16 mouse cellular contexts compared by ENCODE assay signal in genomic region chr1:52328507-52328906, GRCm38 (mm10).
DNase-seq lines count a peak whose midpoint lies in the region; ATAC-seq and TF ChIP-seq lines count a peak whose summit lies in the region.
"Had no signal": no experiment of that assay in that cellular context is flagged by ENCODE, and none has a peak within 500 bp of the region (broad histone marks: within the 10 kb centered on the region; RNA-seq: fewer than 3 reads in every experiment).

No protein-coding gene starts in this region.

- 0 out of 2 replicates have a peak, but pooled peaks have one; percentile 11 for TF ChIP-seq CTCF in heart, postnatal 0 days (IDR thresholded peaks at IDR 0.05; ENCODE audit: low read depth)
- TF ChIP-seq CTCF in thymus, adult 2 months (IDR thresholded peaks at IDR 0.05; ENCODE audit: borderline replicate concordance, control insufficient read depth, extremely low read depth, insufficient read depth, low read length, poor library complexity), result no peak

- H3K4me1 ChIP-seq in heart, postnatal 0 days (ENCODE audit: control insufficient read depth, insufficient read depth), result no peaks in the 10 kb centered on the region
- H3K4me1 ChIP-seq in thymus, adult 2 months (replicated peaks; ENCODE audit: control insufficient read depth, insufficient read depth, low read length), result no peaks in the 10 kb centered on the region
- H3K4me1 ChIP-seq in forebrain, embryonic 11.5 days (replicated peaks; ENCODE audit: control insufficient read depth, insufficient read depth, low read length), result no peaks in the 10 kb centered on the region
- H3K4me1 ChIP-seq in midbrain, embryonic 16.5 days (ENCODE audit: control insufficient read depth, insufficient read depth, low read length), result no peaks in the 10 kb centered on the region
- H3K4me1 ChIP-seq: neural tube, embryonic 12.5 days had no signal

- intact Hi-C loops in heart, postnatal 25 days (cut with DNase I), result no loop called here

- TF ChIP-seq EP300 in heart, postnatal 0 days (IDR thresholded peaks at IDR 0.05; ENCODE audit: low read depth), result no peak

- H3K9me3 ChIP-seq in heart, postnatal 0 days (replicated peaks; ENCODE audit: control insufficient read depth, low read length), result no peaks in the 10 kb centered on the region
- H3K9me3 ChIP-seq in forebrain, embryonic 11.5 days (ENCODE audit: control insufficient read depth, low read length), result no peaks in the 10 kb centered on the region
- H3K9me3 ChIP-seq in midbrain, embryonic 16.5 days (replicated peaks; ENCODE audit: control insufficient read depth, low read length, poor library complexity, severe bottlenecking), result no peaks in the 10 kb centered on the region
- H3K9me3 ChIP-seq: forebrain, embryonic 13.5 days; neural tube, embryonic 12.5 days had no signal

- H3K27ac ChIP-seq in heart, postnatal 0 days (ENCODE audit: low read depth), result no peak overlapping the region
- no peak overlapping the region for H3K27ac ChIP-seq in thymus, adult 2 months (ENCODE audit: control insufficient read depth, insufficient read depth, low read length)
- no peak overlapping the region for H3K27ac ChIP-seq in forebrain, embryonic 11.5 days (ENCODE audit: low read depth, low read length)
- no peak overlapping the region for H3K27ac ChIP-seq in midbrain, embryonic 16.5 days (ENCODE audit: low read length)
- H3K27ac ChIP-seq: forebrain, embryonic 13.5 days; neural tube, embryonic 12.5 days had no signal

- no peak overlapping the region for H3K9ac ChIP-seq in heart, postnatal 0 days (replicated peaks; ENCODE audit: low read depth, low read length)
- H3K9ac ChIP-seq in forebrain, embryonic 11.5 days (ENCODE audit: low read length), result no peak overlapping the region
- H3K9ac ChIP-seq in midbrain, embryonic 16.5 days (ENCODE audit: low read depth, low read length), result no peak overlapping the region
- H3K9ac ChIP-seq: forebrain, embryonic 13.5 days; neural tube, embryonic 12.5 days had no signal

- ATAC-seq in heart, postnatal 0 days (ENCODE audit: insufficient read depth, low read depth), result no peak
- no peak for ATAC-seq in forebrain, embryonic 11.5 days (replicated peaks; ENCODE audit: low FRiP score)
- ATAC-seq in midbrain, embryonic 16.5 days, result no peak
- ATAC-seq: forebrain, embryonic 13.5 days; intestine, embryonic 16.5 days had no signal

- no peak for DNase-seq in heart, postnatal 0 days (ENCODE audit: low spot score)
- no peak for DNase-seq in heart, postnatal 25 days (ENCODE audit: low spot score)
- DNase-seq in thymus, adult 2 months, result peak; percentile 2
- DNase-seq in thymus, adult 18-20 months, result no peak
- peak; percentile 6 for DNase-seq in c-Kit-positive CD71-negative TER-119-negative erythroid progenitor cells, embryonic 14.5 days (ENCODE audit: low read depth)
- DNase-seq in forebrain, embryonic 11.5 days (ENCODE audit: low spot score), result no peak
- DNase-seq in kidney, adult 18-20 months, result no peak
- DNase-seq: adrenal gland, postnatal 25 days; heart, postnatal 36 days; lung, postnatal 10 days; midbrain, embryonic 14.5 days; thymus, postnatal 4 days had no signal

- H3K4me3 ChIP-seq in heart, postnatal 0 days (ENCODE audit: low read depth, low read length), result no peak overlapping the region
- H3K4me3 ChIP-seq in thymus, adult 2 months (ENCODE audit: control insufficient read depth, insufficient read depth, low read length), result no peak overlapping the region
- no peak overlapping the region for H3K4me3 ChIP-seq in forebrain, embryonic 11.5 days (ENCODE audit: low read depth, low read length)
- no peak overlapping the region for H3K4me3 ChIP-seq in midbrain, embryonic 16.5 days (ENCODE audit: low read depth, low read length)
- H3K4me3 ChIP-seq: forebrain, embryonic 13.5 days; neural tube, embryonic 12.5 days had no signal

- no peaks in the 10 kb centered on the region for H3K36me3 ChIP-seq in heart, postnatal 0 days (replicated peaks; ENCODE audit: control insufficient read depth, insufficient read depth, low read length)
- no peaks in the 10 kb centered on the region for H3K36me3 ChIP-seq in thymus, adult 2 months (ENCODE audit: control insufficient read depth, insufficient read depth, low read length)
- no peaks in the 10 kb centered on the region for H3K36me3 ChIP-seq in forebrain, embryonic 11.5 days (ENCODE audit: control insufficient read depth, insufficient read depth, low read length)
- H3K36me3 ChIP-seq in midbrain, embryonic 16.5 days (ENCODE audit: control insufficient read depth, insufficient read depth, low read length), result no peaks in the 10 kb centered on the region
- H3K36me3 ChIP-seq: neural tube, embryonic 12.5 days had no signal

- H3K27me3 ChIP-seq in heart, postnatal 0 days (ENCODE audit: control insufficient read depth, insufficient read depth, low read length), result no peaks in the 10 kb centered on the region
- H3K27me3 ChIP-seq in thymus, adult 2 months (ENCODE audit: control insufficient read depth, insufficient read depth, low read length), result no peaks in the 10 kb centered on the region
- H3K27me3 ChIP-seq in forebrain, embryonic 11.5 days (ENCODE audit: control insufficient read depth, insufficient read depth, low read length), result no peaks in the 10 kb centered on the region
- H3K27me3 ChIP-seq in midbrain, embryonic 16.5 days (ENCODE audit: control insufficient read depth, insufficient read depth, low read depth, low read length), result no peaks in the 10 kb centered on the region
- H3K27me3 ChIP-seq: forebrain, embryonic 13.5 days; neural tube, embryonic 12.5 days had no signal

- no peak for TF ChIP-seq POLR2A in thymus, adult 2 months (IDR thresholded peaks at IDR 0.05; ENCODE audit: control insufficient read depth, extremely low read depth, insufficient read depth, low read length, poor library complexity)

- H3K4me2 ChIP-seq in heart, postnatal 0 days (ENCODE audit: low read depth, low read length), result no peak overlapping the region
- H3K4me2 ChIP-seq in forebrain, embryonic 11.5 days (ENCODE audit: low read depth, low read length, severe bottlenecking), result no peak overlapping the region
- no peak overlapping the region for H3K4me2 ChIP-seq in midbrain, embryonic 16.5 days (ENCODE audit: low read length)
- H3K4me2 ChIP-seq: forebrain, embryonic 13.5 days; neural tube, embryonic 12.5 days had no signal

Comparison
In these comparisons a context has a peak if more than half of its experiments do, and no peak if none do; other contexts are left out.
1. DNase-seq: peak in thymus, adult 2 months (single experiment) and c-Kit-positive CD71-negative TER-119-negative erythroid progenitor cells, embryonic 14.5 days (single experiment); none in heart, postnatal 0 days (single experiment), heart, postnatal 25 days (single experiment), thymus, adult 18-20 months (0 of 2), forebrain, embryonic 11.5 days (single experiment) and kidney, adult 18-20 months (single experiment).